Mouse (Mus musculus): ENCODE results near the gene Dbx2.

Gene Dbx2

GRCm38 (mm10) chr15:95622797-95623196 is 33.0 kb downstream of the Dbx2 start:
- DNase-seq (ENCODE audit: low spot score) = no peak

GRCm38 (mm10) chr15:95612600-95612999 is 43.2 kb downstream of the Dbx2 start:
- no peak for DNase-seq (ENCODE audit: low spot score)

- no peak for DNase-seq (ENCODE audit: low spot score)
Observed at GRCm38 (mm10) chr15:95601179-95601578, 54.6 kb downstream of the Dbx2 start.

- peak; percentile 68 for DNase-seq (ENCODE audit: low spot score)
Observed at GRCm38 (mm10) chr15:95598630-95599029, 57.1 kb downstream of the Dbx2 start.

GRCm38 (mm10) chr15:95586906-95587305 is 68.9 kb downstream of the Dbx2 start:
- DNase-seq (ENCODE audit: low spot score) = no peak

- DNase-seq (ENCODE audit: low spot score) = no peak
Observed at GRCm38 (mm10) chr15:95584891-95585290, 70.9 kb downstream of the Dbx2 start.

GRCm38 (mm10) chr15:95574661-95575060 is 81.1 kb downstream of the Dbx2 start:
- peak; percentile 90 for DNase-seq (ENCODE audit: low spot score)
